Mouse (Mus musculus): ENCODE data around the gene Ecel1.

Ecel1 gene

DNA sequence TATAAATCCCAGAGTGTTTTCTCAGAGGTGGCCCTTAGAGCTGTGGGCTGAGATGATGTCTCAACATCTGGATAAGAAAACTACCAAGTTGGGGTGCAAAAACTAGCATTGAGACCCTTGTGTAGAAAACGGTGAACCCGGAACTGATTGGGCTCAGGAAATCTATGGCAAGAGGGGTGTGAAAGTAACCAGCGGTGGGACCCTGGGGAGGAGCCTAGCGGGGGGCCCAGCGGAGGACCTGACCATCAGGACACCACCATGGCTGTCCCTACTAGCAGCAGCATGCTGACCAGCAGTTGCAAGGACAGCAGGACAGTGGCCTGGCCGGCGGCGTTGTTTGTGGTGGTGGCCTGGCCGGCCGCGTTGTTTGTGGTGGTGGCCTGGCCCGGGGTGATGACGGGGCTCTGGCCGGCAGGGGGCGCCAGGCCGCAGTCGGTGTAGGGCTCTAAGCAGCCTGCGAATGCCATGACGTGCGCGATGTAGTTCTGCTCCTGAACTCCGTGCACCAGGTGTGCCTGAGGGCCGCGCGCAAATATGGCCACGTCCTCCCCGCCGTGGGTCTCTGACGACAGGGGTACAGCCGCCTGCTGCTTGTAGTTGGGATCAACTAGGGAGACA lies 57.9 kb downstream of the Ecel1 start:
- peak; percentile 36 for DNase-seq (ENCODE audit: low read depth)

Data from c-Kit-positive CD71-negative TER-119-negative erythroid progenitor cells, embryonic 14.5 days (primary cell).